ENCODE assay signal across 25 mouse cellular contexts in genomic region chr11:46157462-46157861, GRCm38 (mm10). TPM values are rescaled to one million over a fixed set of nuclear protein-coding genes. Genes with fewer than 3 reads are reported as not detected.
DNase-seq lines count a peak whose midpoint lies in the region; ATAC-seq and TF ChIP-seq lines count a peak whose summit lies in the region.
"Had no signal": no experiment of that assay in that cellular context is flagged by ENCODE, and none has a peak within 500 bp of the region (broad histone marks: within the 10 kb centered on the region; RNA-seq: fewer than 3 reads in every experiment).

No protein-coding gene starts in this region.

- no peak for TF ChIP-seq EP300 in heart, adult 2 months (IDR thresholded peaks at IDR 0.05; ENCODE audit: insufficient read depth, low read depth, low read length)
- no peak for TF ChIP-seq EP300 in MEL (IDR thresholded peaks at IDR 0.05; ENCODE audit: low read depth in 1 of 2, low read length in 2 of 2)

- no peak for TF ChIP-seq POLR2A in heart, adult 2 months (IDR thresholded peaks at IDR 0.05; ENCODE audit: insufficient read depth, low read depth, low read length)
- TF ChIP-seq POLR2A in MEL (IDR thresholded peaks at IDR 0.05; ENCODE audit: control insufficient read depth in 1 of 2, insufficient read depth in 1 of 2, low read depth in 1 of 2, low read length in 2 of 2, poor library complexity in 1 of 2): no peak

- TF ChIP-seq CTCF in heart, adult 2 months (IDR thresholded peaks at IDR 0.05): peak; percentile 35
- TF ChIP-seq CTCF in layer of hippocampus, adult 2 months (conservative IDR thresholded peaks at IDR 0.05): peak; percentile 43
- TF ChIP-seq CTCF in C2C12 (IDR thresholded peaks at IDR 0.05; ENCODE audit: control insufficient read depth, insufficient read depth, insufficient read length) (peak; percentile 12), MEL (IDR thresholded peaks at IDR 0.05 in 2 of 3, conservative IDR thresholded peaks at IDR 0.05 in 1 of 3; ENCODE audit: control insufficient read depth in 1 of 3, insufficient read depth in 1 of 3, low read depth in 2 of 3, low read length in 3 of 3, poor library complexity in 1 of 3, severe bottlenecking in 1 of 3) (peak in 2 of 3 experiments; percentile 11 to 39; a peak in 3 of 6 replicates)

- TF ChIP-seq RAD21 in MEL (IDR thresholded peaks at IDR 0.05; ENCODE audit: low read depth, low read length): peak; percentile 39

- H3K27me3 ChIP-seq in heart, adult 2 months (ENCODE audit: control insufficient read depth, insufficient read depth, low read length): no peaks in the 10 kb centered on the region
- no peaks in the 10 kb centered on the region for H3K27me3 ChIP-seq in heart, embryonic 10.5 days (ENCODE audit: insufficient read depth, poor library complexity, severe bottlenecking)
- H3K27me3 ChIP-seq in C2C12 (ENCODE audit: control insufficient read depth, insufficient read depth, insufficient read length): no peaks in the 10 kb centered on the region
- H3K27me3 ChIP-seq in MEL (ENCODE audit: control insufficient read depth in 1 of 2, insufficient read depth in 2 of 2, low read length in 2 of 2): peaks cover 0 to 4% of the 10 kb centered on the region in 2 experiments; a peak in 2 of 4 replicates
- H3K27me3 ChIP-seq: embryonic facial prominence, embryonic 12.5 days; limb, embryonic 13.5 days; neural tube, embryonic 13.5 days had no signal

- no peak overlapping the region for H3ac ChIP-seq in C2C12 (ENCODE audit: control insufficient read depth, insufficient read length, low read depth)

- H3K27ac ChIP-seq in heart, adult 2 months: no peak overlapping the region
- H3K27ac ChIP-seq in heart, embryonic 10.5 days: no peak overlapping the region
- no peak overlapping the region for H3K27ac ChIP-seq in layer of hippocampus, adult 2 months
- H3K27ac ChIP-seq in MEL (ENCODE audit: control insufficient read depth, low read depth, low read length): no peak overlapping the region
- H3K27ac ChIP-seq: embryonic facial prominence, embryonic 12.5 days; hindbrain, embryonic 10.5 days; limb, embryonic 13.5 days; liver, embryonic 15.5 days; neural tube, embryonic 13.5 days had no signal

- no peaks in the 10 kb centered on the region for H3K79me2 ChIP-seq in heart, adult 2 months (replicated peaks; ENCODE audit: control insufficient read depth, insufficient read depth, low read length)
- no peaks in the 10 kb centered on the region for H3K79me2 ChIP-seq in C2C12 (ENCODE audit: control insufficient read depth, insufficient read depth)
- H3K79me2 ChIP-seq in MEL (ENCODE audit: control insufficient read depth, insufficient read depth, low read length, poor library complexity): no peaks in the 10 kb centered on the region

- H3K9me3 ChIP-seq in heart, embryonic 10.5 days: no peaks in the 10 kb centered on the region
- H3K9me3 ChIP-seq in MEL (replicated peaks; ENCODE audit: insufficient read depth, low read length): no peaks in the 10 kb centered on the region
- H3K9me3 ChIP-seq: embryonic facial prominence, embryonic 12.5 days; hindbrain, embryonic 10.5 days; limb, embryonic 13.5 days; liver, embryonic 15.5 days; neural tube, embryonic 13.5 days had no signal

- no peak overlapping the region for H3K9ac ChIP-seq in heart, adult 2 months (ENCODE audit: low read depth, low read length)
- no peak overlapping the region for H3K9ac ChIP-seq in MEL (ENCODE audit: control insufficient read depth, low read depth, low read length, poor library complexity, severe bottlenecking)
- H3K9ac ChIP-seq: embryonic facial prominence, embryonic 12.5 days; forebrain, postnatal 0 days; limb, embryonic 13.5 days; liver, embryonic 15.5 days; neural tube, embryonic 13.5 days had no signal

- intact Hi-C loops in heart, adult 2 months (cut with DNase I): no loop called here

- H3K4me1 ChIP-seq in heart, adult 2 months (ENCODE audit: control insufficient read depth, insufficient read depth, low read length): no peaks in the 10 kb centered on the region
- 0 out of 2 replicates have a peak, but pooled peaks cover 10% of the 10 kb centered on the region for H3K4me1 ChIP-seq in heart, embryonic 10.5 days
- H3K4me1 ChIP-seq in MEL (ENCODE audit: control insufficient read depth in 1 of 2, insufficient read depth in 2 of 2, low read length in 2 of 2): no peaks in the 10 kb centered on the region
- H3K4me1 ChIP-seq: embryonic facial prominence, embryonic 12.5 days; hindbrain, embryonic 10.5 days; limb, embryonic 13.5 days; liver, embryonic 15.5 days; neural tube, embryonic 13.5 days had no signal

- H3K4me3 ChIP-seq in heart, adult 2 months: no peak overlapping the region
- no peak overlapping the region for H3K4me3 ChIP-seq in heart, embryonic 10.5 days
- H3K4me3 ChIP-seq in layer of hippocampus, adult 2 months: no peak overlapping the region
- H3K4me3 ChIP-seq in C2C12 (ENCODE audit: insufficient read depth, poor library complexity, severe bottlenecking) (no peak overlapping the region), MEL (ENCODE audit: control insufficient read depth in 1 of 2, insufficient read depth in 1 of 2, low read depth in 2 of 2, low read length in 2 of 2) (no peak overlapping the region)
- H3K4me3 ChIP-seq: embryonic facial prominence, embryonic 12.5 days; hindbrain, embryonic 10.5 days; limb, embryonic 13.5 days; liver, embryonic 15.5 days; myocyte; neural tube, embryonic 13.5 days had no signal

- ATAC-seq in monocyte, adult 5-6 weeks (replicated peaks; ENCODE audit: insufficient number of reproducible peaks, low FRiP score, low TSS enrichment, poor library complexity, severe bottlenecking): no peak
- ATAC-seq: CD4-positive, CD25-positive, alpha-beta regulatory T cell, adult 4 months; forebrain, postnatal 0 days had no signal

- DNase-seq in heart, adult 2 months: no peak
- no peak for DNase-seq in heart, embryonic 10.5 days (ENCODE audit: low spot score)
- DNase-seq in layer of hippocampus, adult 2 months (ENCODE audit: low spot score in 2 of 2): no peak
- DNase-seq in layer of hippocampus, adult 9-10 months (ENCODE audit: low spot score): no peak
- no peak for DNase-seq in MEL (ENCODE audit: low read depth, low spot score)
- no peak for DNase-seq in c-Kit-positive CD71-positive TER-119-positive erythroid progenitor cells, embryonic 14.5 days (ENCODE audit: low spot score)
- DNase-seq: cerebellum, adult 18-20 months; cerebellum, postnatal 14 days; forebrain, postnatal 0 days; heart, postnatal 10 days; kidney, adult 18-20 months; kidney, postnatal 25 days; lung, postnatal 10 days; midbrain, embryonic 14.5 days; thymus, postnatal 14 days had no signal

- H3K36me3 ChIP-seq in heart, adult 2 months (ENCODE audit: control insufficient read depth, insufficient read depth, low read length): no peaks in the 10 kb centered on the region
- 0 out of 2 replicates have a peak, but pooled peaks cover 2% of the 10 kb centered on the region for H3K36me3 ChIP-seq in heart, embryonic 10.5 days
- no peaks in the 10 kb centered on the region for H3K36me3 ChIP-seq in C2C12 (ENCODE audit: control insufficient read depth, insufficient read depth)
- H3K36me3 ChIP-seq in MEL (ENCODE audit: control insufficient read depth in 1 of 2, insufficient read depth in 2 of 2, low read length in 2 of 2): no peaks in the 10 kb centered on the region
- H3K36me3 ChIP-seq: embryonic facial prominence, embryonic 12.5 days; hindbrain, embryonic 10.5 days; limb, embryonic 13.5 days; liver, embryonic 15.5 days; neural tube, embryonic 13.5 days had no signal

- H3K79me3 ChIP-seq in C2C12 (ENCODE audit: low read depth): no peaks in the 10 kb centered on the region

TF ChIP-seq in C2C12, 6 proteins besides CTCF, POLR2A, EP300 and RAD21:
- TF ChIP-seq MYOD1 (IDR thresholded peaks at IDR 0.05; ENCODE audit: control insufficient read depth, insufficient read length, low read depth) (no peak), CEBPB (IDR thresholded peaks at IDR 0.05; ENCODE audit: low read depth) (no peak), MAX (IDR thresholded peaks at IDR 0.05) (no peak)

TF ChIP-seq in MEL, 35 proteins besides CTCF, POLR2A, EP300 and RAD21:
- TF ChIP-seq NELFE (IDR thresholded peaks at IDR 0.05; ENCODE audit: low read depth, low read length): no peak
- no peak for TF ChIP-seq MXI1 (IDR thresholded peaks at IDR 0.05; ENCODE audit: low read depth, low read length)
- no peak for TF ChIP-seq ZNF384 (IDR thresholded peaks at IDR 0.05; ENCODE audit: low read depth, low read length)
- TF ChIP-seq SMC3 (IDR thresholded peaks at IDR 0.05; ENCODE audit: low read depth, low read length): peak; percentile 50
- TF ChIP-seq BHLHE40 (IDR thresholded peaks at IDR 0.05; ENCODE audit: borderline replicate concordance, low read depth, low read length): no peak
- TF ChIP-seq ZC3H11A (IDR thresholded peaks at IDR 0.05; ENCODE audit: low read depth, low read length): peak; percentile 41; the same call in 1 of the 2 replicates
- no peak for TF ChIP-seq E2F4 (IDR thresholded peaks at IDR 0.05; ENCODE audit: borderline replicate concordance, low read depth, low read length)
- no peak for TF ChIP-seq SIN3A (IDR thresholded peaks at IDR 0.05; ENCODE audit: low read length)

RNA-seq across cellular contexts. Expression of gene Nipal4, which starts 8.8 kb away (rescaled TPM):
- under 1 TPM; 0.11 to 0.18 TPM for total RNA-seq in heart, adult 2 months (2021)
- polyA plus RNA-seq in heart, adult 2 months (2012; rRNA removed): 0.18 and 0.20 TPM in 2 replicates
- polyA plus RNA-seq in heart, embryonic 10.5 days (2016; fragmentation: Nextera tagmentation; extraction: Ambion mirVana): 7.8 and 15.7 TPM in 2 replicates
- total RNA-seq in layer of hippocampus, adult 2 months (2021): 1 to 10 TPM; 1.3 to 1.7 TPM
- polyA plus RNA-seq in C2C12 (2012; fragmentation: generic; extraction: Trizol) (0.08 TPM), MEL (2012; ENCODE audit: insufficient read depth in 1 of 2, insufficient read length in 2 of 2, low read depth in 1 of 2, low replicate concordance in 2 of 2, missing spikeins in 1 of 2) (not detected)
- not detected in 2 replicates for total RNA-seq in MEL (2012; rRNA removed)
- not detected in 3 replicates for total RNA-seq in monocyte, adult 5-6 weeks (2017)
- total RNA-seq: megakaryocyte, adult 5-6 weeks had no signal
